Mouse (Mus musculus) forebrain, embryonic 12.5 days (tissue): ENCODE data around the gene Poc1b. TPM values are rescaled to one million over a fixed set of nuclear protein-coding genes. Genes with fewer than 3 reads are reported as not detected.

Source experiments
- ATAC-seq: fragments of 200-750 bp; cut with Nextera tagmentation; 2 replicates; pipeline ENCODE4 v1.8.0; 2017; ENCODE audit warnings: moderate TSS enrichment; ENCODE audit not compliant: low FRiP score
- H3K27ac ChIP-seq: fragments of 300-500 bp; sonication (generic); 2 replicates; pipeline ENCODE4 v1.5.1; 2016; ENCODE audit warnings: mild to moderate bottlenecking
- H3K27me3 ChIP-seq: fragments of 300-500 bp; sonication (generic); 2 replicates; pipeline ENCODE4 v1.6.1; 2016; ENCODE audit warnings: mild to moderate bottlenecking
- H3K36me3 ChIP-seq: fragments of 300-500 bp; sonication (generic); replicated peaks from 2 replicates; pipeline ENCODE4 v1.6.1; 2016; ENCODE audit warnings: mild to moderate bottlenecking
- H3K4me1 ChIP-seq: fragments of 300-500 bp; sonication (generic); 2 replicates; pipeline ENCODE4 v1.6.1; 2016
- H3K4me2 ChIP-seq: fragments of 300-500 bp; sonication (generic); 2 replicates; pipeline ENCODE4 v1.6.1; 2016; ENCODE audit warnings: mild to moderate bottlenecking, moderate library complexity
- H3K4me3 ChIP-seq: fragments of 300-500 bp; sonication (generic); replicated peaks from 2 replicates; pipeline ENCODE4 v1.5.1; 2016; ENCODE audit warnings: mild to moderate bottlenecking
- H3K9ac ChIP-seq: fragments of 300-500 bp; sonication (generic); 2 replicates; pipeline ENCODE4 v1.6.1; 2016; ENCODE audit warnings: mild to moderate bottlenecking
- H3K9me3 ChIP-seq: fragments of 300-500 bp; sonication (generic); 2 replicates; pipeline ENCODE4 v1.6.1; 2016
- WGBS: fragments of 180-500 bp; shearing (Covaris S2); methylation state at CpG from one replicate; pipeline ENCODE4 v1.1.7; 2016; 5-methylcytosine and 5-hydroxymethylcytosine counted together
- polyA plus RNA-seq: library from polyadenylated mRNA; unstranded; fragments of >200 nt; fragmentation: Nextera tagmentation; extraction: Ambion mirVana; gene quantifications from 2 replicates; pipeline ENCODE4 v1.2.1, GENCODE M21; 2016

Poc1b gene
- polyA plus RNA-seq, 1 experiment from 2014 or later, result 24.6 TPM

GRCm38 (mm10) chr10:99243907-99244489 lies 137.2 kb downstream of the Poc1b start:
- no peak overlapping the region for H3K4me2 ChIP-seq
- 0 out of 2 replicates have a peak, but pooled peaks cover 2% of the 10 kb centered on the region for H3K27me3 ChIP-seq
- no peaks in the 10 kb centered on the region for H3K9me3 ChIP-seq
- no peak overlapping the region for H3K27ac ChIP-seq
- no peak overlapping the region for H3K4me3 ChIP-seq
- WGBS, result 74% methylated on average over 5 of the region's 5 CpGs
- no peak overlapping the region for H3K9ac ChIP-seq
- no peak for ATAC-seq
- no peaks in the 10 kb centered on the region for H3K36me3 ChIP-seq
- 0 out of 2 replicates have a peak, but pooled peaks cover 2% of the 10 kb centered on the region for H3K4me1 ChIP-seq

DNA sequence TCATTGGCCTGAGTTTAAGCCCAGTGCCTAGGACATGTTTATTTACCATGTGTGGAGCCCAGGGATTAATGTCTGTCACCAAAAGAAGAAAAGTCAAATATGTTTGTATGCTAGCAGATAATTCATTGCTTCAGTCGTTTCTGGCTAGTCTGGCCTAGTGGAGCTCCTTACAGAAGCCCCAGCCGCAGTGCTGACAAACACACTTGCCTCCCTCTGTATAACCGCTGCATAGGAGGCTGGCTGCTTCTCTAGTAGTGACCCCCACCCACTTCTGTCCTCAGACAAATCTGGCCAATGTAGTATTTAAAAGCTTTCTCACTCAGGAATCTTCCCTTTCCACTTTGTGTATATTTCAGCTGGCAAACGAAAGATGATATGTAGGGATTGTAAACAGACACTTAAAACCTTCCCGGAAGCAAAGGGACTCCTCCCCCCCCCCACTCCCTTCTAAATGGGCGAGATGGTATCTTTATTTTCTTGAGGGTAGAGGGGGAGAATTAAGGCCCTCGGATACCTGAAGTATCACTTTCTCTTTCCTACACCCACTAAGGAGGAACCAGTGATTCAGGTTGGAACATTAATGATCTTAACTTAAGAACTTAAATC lies 137.9 kb downstream of the Poc1b start:
- no peak for ATAC-seq
- Histone ChIP-seq H3K9me3 (no peaks in the 10 kb centered on the region), H3K27ac (no peak overlapping the region), H3K36me3 (no peaks in the 10 kb centered on the region), H3K4me3 (no peak overlapping the region), H3K4me1 (0 out of 2 replicates have a peak, but pooled peaks cover 2% of the 10 kb centered on the region), H3K4me2 (no peak overlapping the region), H3K27me3 (0 out of 2 replicates have a peak, but pooled peaks cover 2% of the 10 kb centered on the region), H3K9ac (no peak overlapping the region)
- WGBS, result 69% methylated on average over 7 of the region's 7 CpGs

- no peak overlapping the region for H3K9ac ChIP-seq
- WGBS, result 81% methylated on average over 20 of the region's 20 CpGs
- H3K27ac ChIP-seq, result no peak overlapping the region
- H3K36me3 ChIP-seq, result no peaks in the 10 kb centered on the region
- H3K4me3 ChIP-seq, result no peak overlapping the region
- 0 out of 2 replicates have a peak, but pooled peaks cover 2% of the 10 kb centered on the region for H3K4me1 ChIP-seq
- no peak for ATAC-seq
- no peaks in the 10 kb centered on the region for H3K9me3 ChIP-seq
- no peak overlapping the region for H3K4me2 ChIP-seq
- H3K27me3 ChIP-seq, result 0 out of 2 replicates have a peak, but pooled peaks cover 2% of the 10 kb centered on the region
Observed at GRCm38 (mm10) chr10:99246797-99247508, 140.1 kb downstream of the Poc1b start.

Other genes starting within 250 kb of the Poc1b start
- 93.6 and 96.1 TPM in 2 replicates for gene Atp2b1, start 192.6 kb upstream of the Poc1b start, polyA plus RNA-seq
- 4.4 and 5.1 TPM in 2 replicates for gene Galnt4, start 1.1 kb downstream of the Poc1b start, polyA plus RNA-seq
- not detected in 2 replicates for gene Phxr2, start 19.3 kb downstream of the Poc1b start, polyA plus RNA-seq
- gene Dusp6, start 156.2 kb downstream of the Poc1b start, polyA plus RNA-seq, result 37.1 and 40.0 TPM in 2 replicates